Mouse (Mus musculus): ENCODE results near the gene Actg1. TPM values are rescaled to one million over a fixed set of nuclear protein-coding genes. Genes with fewer than 3 reads are reported as not detected.

The Actg1 gene
- polyA plus RNA-seq, 1 experiment: 2,484 TPM

- Histone ChIP-seq H3K4me3 (ENCODE audit: low read depth, low read length) (no peak overlapping the region), H3K27ac (ENCODE audit: insufficient read depth, low read length) (no peak overlapping the region), H3K36me3 (ENCODE audit: control insufficient read depth, insufficient read depth, low read length, poor library complexity, severe bottlenecking) (no peaks in the 10 kb centered on the region), H3K27me3 (ENCODE audit: control insufficient read depth, insufficient read depth, low read length, poor library complexity, severe bottlenecking) (no peaks in the 10 kb centered on the region), H3K9me3 (replicated peaks; ENCODE audit: control insufficient read depth, insufficient read depth, low read length, poor library complexity, severe bottlenecking) (no peaks in the 10 kb centered on the region), H3K4me1 (ENCODE audit: control insufficient read depth, insufficient read depth, low read length) (peaks cover 1% of the 10 kb centered on the region), H3K9ac (ENCODE audit: low read depth, poor library complexity, severe bottlenecking) (no peak overlapping the region)
- TF ChIP-seq CTCF (IDR thresholded peaks at IDR 0.05; ENCODE audit: low read depth, low read length) (no peak), EP300 (IDR thresholded peaks at IDR 0.05; ENCODE audit: insufficient read depth, low read depth, low read length) (no peak), POLR2A (IDR thresholded peaks at IDR 0.05; ENCODE audit: insufficient read depth, low read length) (no peak)
These were observed 51.8 kb downstream of the Actg1 start for GRCm38 (mm10) chr11:120296305-120297144.

Other genes with a start within 250 kb of the Actg1 start
- gene Tepsin, start 249.8 kb downstream of the Actg1 start, polyA plus RNA-seq (2011; ENCODE audit: insufficient read depth, insufficient read length, low read depth, missing spikeins): 12.2 and 15.6 TPM in 2 replicates
- 15.3 and 17.2 TPM in 2 replicates for gene Ndufaf8, start 249.6 kb downstream of the Actg1 start, polyA plus RNA-seq (2011; ENCODE audit: insufficient read depth, insufficient read length, low read depth, missing spikeins)
- gene Slc38a10, start 197.2 kb downstream of the Actg1 start, polyA plus RNA-seq (2011; ENCODE audit: insufficient read depth, insufficient read length, low read depth, missing spikeins): 44.0 and 50.3 TPM in 2 replicates
- gene Bahcc1, start 115.6 kb downstream of the Actg1 start, polyA plus RNA-seq (2011; ENCODE audit: insufficient read depth, insufficient read length, low read depth, missing spikeins): 21.2 and 21.6 TPM in 2 replicates
- not detected in 2 replicates for gene Fscn2, start 13.0 kb upstream of the Actg1 start, polyA plus RNA-seq (2011; ENCODE audit: insufficient read depth, insufficient read length, low read depth, missing spikeins)
- 13.2 and 15.2 TPM in 2 replicates for gene Faap100, start 30.2 kb upstream of the Actg1 start, polyA plus RNA-seq (2011; ENCODE audit: insufficient read depth, insufficient read length, low read depth, missing spikeins)
- gene Nploc4, start 89.2 kb upstream of the Actg1 start, polyA plus RNA-seq (2011; ENCODE audit: insufficient read depth, insufficient read length, low read depth, missing spikeins): 66.9 and 77.2 TPM in 2 replicates
- not detected in 2 replicates for gene Tspan10, start 94.1 kb upstream of the Actg1 start, polyA plus RNA-seq (2011; ENCODE audit: insufficient read depth, insufficient read length, low read depth, missing spikeins)
- 0.93 and 1.0 TPM in 2 replicates for gene Pde6g, start 105.0 kb upstream of the Actg1 start, polyA plus RNA-seq (2011; ENCODE audit: insufficient read depth, insufficient read length, low read depth, missing spikeins)
- gene Oxld1, start 109.5 kb upstream of the Actg1 start, polyA plus RNA-seq (2011; ENCODE audit: insufficient read depth, insufficient read length, low read depth, missing spikeins): 5.8 and 6.1 TPM in 2 replicates
- 15.0 and 16.1 TPM in 2 replicates for gene Ccdc137, start 109.6 kb upstream of the Actg1 start, polyA plus RNA-seq (2011; ENCODE audit: insufficient read depth, insufficient read length, low read depth, missing spikeins)
- gene Arl16, start 119.1 kb upstream of the Actg1 start, polyA plus RNA-seq (2011; ENCODE audit: insufficient read depth, insufficient read length, low read depth, missing spikeins): 10.7 and 11.0 TPM in 2 replicates
- gene Mrpl12, start 136.1 kb upstream of the Actg1 start, polyA plus RNA-seq (2011; ENCODE audit: insufficient read depth, insufficient read length, low read depth, missing spikeins): 83.6 and 90.5 TPM in 2 replicates
- gene Slc25a10, start 143.3 kb upstream of the Actg1 start, polyA plus RNA-seq (2011; ENCODE audit: insufficient read depth, insufficient read length, low read depth, missing spikeins): 8.3 TPM in 2 replicates
- 0.65 TPM in 1 of 2 replicates, not detected in the other for gene Gcgr, start 182.2 kb upstream of the Actg1 start, polyA plus RNA-seq (2011; ENCODE audit: insufficient read depth, insufficient read length, low read depth, missing spikeins)
- 46.4 and 53.4 TPM in 2 replicates for gene Mcrip1, start 201.2 kb upstream of the Actg1 start, polyA plus RNA-seq (2011; ENCODE audit: insufficient read depth, insufficient read length, low read depth, missing spikeins)
- gene Ppp1r27, start 202.6 kb upstream of the Actg1 start, polyA plus RNA-seq (2011; ENCODE audit: insufficient read depth, insufficient read length, low read depth, missing spikeins): not detected in 2 replicates
- 326 and 338 TPM in 2 replicates for gene P4hb, start 224.7 kb upstream of the Actg1 start, polyA plus RNA-seq (2011; ENCODE audit: insufficient read depth, insufficient read length, low read depth, missing spikeins)
- 269 and 298 TPM in 2 replicates for gene Arhgdia, start 233.1 kb upstream of the Actg1 start, polyA plus RNA-seq (2011; ENCODE audit: insufficient read depth, insufficient read length, low read depth, missing spikeins)
- gene Alyref, start 249.8 kb upstream of the Actg1 start, polyA plus RNA-seq (2011; ENCODE audit: insufficient read depth, insufficient read length, low read depth, missing spikeins): 229 and 242 TPM in 2 replicates
- gene Anapc11, start 249.9 kb upstream of the Actg1 start, polyA plus RNA-seq (2011; ENCODE audit: insufficient read depth, insufficient read length, low read depth, missing spikeins): 84.0 and 100 TPM in 2 replicates